Mouse (Mus musculus) lung, postnatal 0 days (tissue): ENCODE data around the gene Vmn1r4.

ENCODE experiments used
- CTCF ChIP-seq: IDR thresholded peaks from 2 replicates; pipeline ENCODE4 v1.5.1; 2016; ENCODE audit warnings: antibody characterized with exemption, mild to moderate bottlenecking
- EP300 ChIP-seq: IDR thresholded peaks from 2 replicates; pipeline ENCODE4 v1.6.1; 2016; ENCODE audit warnings: antibody characterized with exemption, mild to moderate bottlenecking, control low read depth

GRCm38 (mm10) chr6:56890762-56891161 lies 33.1 kb upstream of the Vmn1r4 start:
- TF ChIP-seq CTCF (no peak), EP300 (no peak)
